ENCODE assay signal across 17 mouse cellular contexts in the genomic region with DNA sequence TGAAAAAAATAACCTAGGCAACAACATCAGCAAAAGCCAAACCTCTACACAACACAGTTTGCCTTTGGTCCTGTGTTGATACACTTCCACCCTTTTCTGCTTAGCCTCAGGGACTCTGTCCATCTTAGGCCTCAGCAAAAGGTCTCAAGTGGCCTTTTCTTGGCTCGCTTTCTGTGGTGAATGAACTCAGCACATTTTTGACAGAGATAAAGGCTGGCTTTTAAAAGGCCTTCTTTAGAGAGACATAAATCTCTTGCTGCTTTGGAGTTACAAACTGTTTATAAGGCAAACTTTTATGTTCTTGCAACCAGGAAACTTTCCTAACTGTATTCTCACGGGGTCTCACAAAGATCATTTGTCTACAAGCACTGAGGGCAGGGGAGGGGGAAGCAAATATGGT.
DNase-seq lines count a peak whose midpoint lies in the region; ATAC-seq and TF ChIP-seq lines count a peak whose summit lies in the region.
"Had no signal": no experiment of that assay in that cellular context is flagged by ENCODE, and none has a peak within 500 bp of the region (broad histone marks: within the 10 kb centered on the region; RNA-seq: fewer than 3 reads in every experiment).

No protein-coding gene starts in this region.

- no peak overlapping the region for H3K4me2 ChIP-seq in kidney, postnatal 0 days (ENCODE audit: low read length)
- H3K4me2 ChIP-seq in intestine, embryonic 15.5 days (replicated peaks) = no peak overlapping the region
- H3K4me2 ChIP-seq in forebrain, embryonic 14.5 days (ENCODE audit: low read length) = no peak overlapping the region
- H3K4me2 ChIP-seq: embryonic facial prominence, embryonic 13.5 days; forebrain, embryonic 15.5 days; heart, embryonic 13.5 days; limb, embryonic 13.5 days had no signal

- no peaks in the 10 kb centered on the region for H3K4me1 ChIP-seq in kidney, postnatal 0 days (replicated peaks; ENCODE audit: insufficient read depth, low read length)
- H3K4me1 ChIP-seq in intestine, embryonic 15.5 days (replicated peaks) = no peaks in the 10 kb centered on the region
- H3K4me1 ChIP-seq in forebrain, embryonic 14.5 days (ENCODE audit: control insufficient read depth, insufficient read depth, low read length) = no peaks in the 10 kb centered on the region
- H3K4me1 ChIP-seq: embryonic facial prominence, embryonic 13.5 days; forebrain, embryonic 15.5 days; heart, embryonic 13.5 days; limb, embryonic 13.5 days had no signal

- H3K4me3 ChIP-seq in kidney, postnatal 0 days (replicated peaks; ENCODE audit: low read depth, low read length) = no peak overlapping the region
- no peak overlapping the region for H3K4me3 ChIP-seq in intestine, embryonic 15.5 days (replicated peaks)
- no peak overlapping the region for H3K4me3 ChIP-seq in forebrain, embryonic 14.5 days (ENCODE audit: low read depth, low read length)
- H3K4me3 ChIP-seq: embryonic facial prominence, embryonic 13.5 days; forebrain, embryonic 15.5 days; heart, embryonic 13.5 days; limb, embryonic 13.5 days had no signal

- 56% methylated on average over 2 of the region's 2 CpGs for WGBS in kidney, postnatal 0 days
- 53% methylated on average over 2 of the region's 2 CpGs for WGBS in intestine, embryonic 15.5 days
- 83% methylated on average over 2 of the region's 2 CpGs for WGBS in forebrain, embryonic 14.5 days

- H3K36me3 ChIP-seq in kidney, postnatal 0 days (ENCODE audit: insufficient read depth, low read length) = no peaks in the 10 kb centered on the region
- no peaks in the 10 kb centered on the region for H3K36me3 ChIP-seq in intestine, embryonic 15.5 days
- no peaks in the 10 kb centered on the region for H3K36me3 ChIP-seq in forebrain, embryonic 14.5 days (ENCODE audit: control insufficient read depth, insufficient read depth, low read length)
- H3K36me3 ChIP-seq: embryonic facial prominence, embryonic 13.5 days; forebrain, embryonic 15.5 days; heart, embryonic 13.5 days; limb, embryonic 13.5 days had no signal

- no peak overlapping the region for H3K9ac ChIP-seq in kidney, postnatal 0 days (ENCODE audit: low read depth, low read length)
- H3K9ac ChIP-seq in intestine, embryonic 15.5 days = no peak overlapping the region
- H3K9ac ChIP-seq in forebrain, embryonic 14.5 days (ENCODE audit: low read length) = no peak overlapping the region
- H3K9ac ChIP-seq: embryonic facial prominence, embryonic 13.5 days; forebrain, embryonic 15.5 days; heart, embryonic 13.5 days; limb, embryonic 13.5 days had no signal

- no peak for ATAC-seq in kidney, postnatal 0 days (replicated peaks; ENCODE audit: low FRiP score, low read depth)
- ATAC-seq in intestine, embryonic 15.5 days = no peak
- ATAC-seq in forebrain, embryonic 14.5 days = no peak
- ATAC-seq: forebrain, embryonic 15.5 days; inflammation-experienced regulatory T-cells, adult 6 months; lung, postnatal 0 days had no signal

- no peak for TF ChIP-seq CTCF in kidney, postnatal 0 days (IDR thresholded peaks at IDR 0.05; ENCODE audit: low read depth)

- DNase-seq in kidney, adult 8-10 months = peak; percentile 6 to 26
- DNase-seq in kidney, adult 18-20 months = no peak
- DNase-seq in NIH3T3 (ENCODE audit: low read depth) = peak; percentile 76
- peak; percentile 28 for DNase-seq in fibroblast of lung, adult 2 months (ENCODE audit: low read depth)
- DNase-seq in kidney, postnatal 0 days (ENCODE audit: low spot score) = peak; percentile 76
- no peak for DNase-seq in embryo, embryonic 10 days (ENCODE audit: low spot score)
- no peak for DNase-seq in forebrain, embryonic 14.5 days (ENCODE audit: low spot score)
- DNase-seq: cerebellum, postnatal 25 days; thymus, postnatal 14 days had no signal

- H3K27me3 ChIP-seq in kidney, postnatal 0 days (ENCODE audit: insufficient read depth, low read length) = no peaks in the 10 kb centered on the region
- no peaks in the 10 kb centered on the region for H3K27me3 ChIP-seq in intestine, embryonic 15.5 days (replicated peaks)
- H3K27me3 ChIP-seq in forebrain, embryonic 14.5 days (replicated peaks; ENCODE audit: control insufficient read depth, insufficient read depth, low read length) = no peaks in the 10 kb centered on the region
- H3K27me3 ChIP-seq: CH12.LX; embryonic facial prominence, embryonic 13.5 days; forebrain, embryonic 15.5 days; heart, embryonic 13.5 days; limb, embryonic 13.5 days had no signal

- no peaks in the 10 kb centered on the region for H3K9me3 ChIP-seq in kidney, postnatal 0 days (replicated peaks; ENCODE audit: low read length)
- no peaks in the 10 kb centered on the region for H3K9me3 ChIP-seq in intestine, embryonic 15.5 days
- H3K9me3 ChIP-seq in forebrain, embryonic 14.5 days (replicated peaks; ENCODE audit: control insufficient read depth, low read length) = no peaks in the 10 kb centered on the region
- H3K9me3 ChIP-seq: embryonic facial prominence, embryonic 13.5 days; forebrain, embryonic 15.5 days; heart, embryonic 13.5 days; limb, embryonic 13.5 days had no signal

- H3K27ac ChIP-seq in kidney, postnatal 0 days = no peak overlapping the region
- no peak overlapping the region for H3K27ac ChIP-seq in intestine, embryonic 15.5 days
- H3K27ac ChIP-seq in forebrain, embryonic 14.5 days (ENCODE audit: low read depth, low read length) = no peak overlapping the region
- H3K27ac ChIP-seq: embryonic facial prominence, embryonic 13.5 days; forebrain, embryonic 15.5 days; heart, embryonic 13.5 days; limb, embryonic 13.5 days had no signal

Comparison
In these comparisons a context has a peak if more than half of its experiments do, and no peak if none do; other contexts are left out.
1. DNase-seq: peak in kidney, adult 8-10 months (2 of 2), NIH3T3 (single experiment), fibroblast of lung, adult 2 months (single experiment) and kidney, postnatal 0 days (single experiment); none in kidney, adult 18-20 months (single experiment), embryo, embryonic 10 days (single experiment) and forebrain, embryonic 14.5 days (single experiment).